ENCODE assay signal across 8 mouse cellular contexts in the genomic region with DNA sequence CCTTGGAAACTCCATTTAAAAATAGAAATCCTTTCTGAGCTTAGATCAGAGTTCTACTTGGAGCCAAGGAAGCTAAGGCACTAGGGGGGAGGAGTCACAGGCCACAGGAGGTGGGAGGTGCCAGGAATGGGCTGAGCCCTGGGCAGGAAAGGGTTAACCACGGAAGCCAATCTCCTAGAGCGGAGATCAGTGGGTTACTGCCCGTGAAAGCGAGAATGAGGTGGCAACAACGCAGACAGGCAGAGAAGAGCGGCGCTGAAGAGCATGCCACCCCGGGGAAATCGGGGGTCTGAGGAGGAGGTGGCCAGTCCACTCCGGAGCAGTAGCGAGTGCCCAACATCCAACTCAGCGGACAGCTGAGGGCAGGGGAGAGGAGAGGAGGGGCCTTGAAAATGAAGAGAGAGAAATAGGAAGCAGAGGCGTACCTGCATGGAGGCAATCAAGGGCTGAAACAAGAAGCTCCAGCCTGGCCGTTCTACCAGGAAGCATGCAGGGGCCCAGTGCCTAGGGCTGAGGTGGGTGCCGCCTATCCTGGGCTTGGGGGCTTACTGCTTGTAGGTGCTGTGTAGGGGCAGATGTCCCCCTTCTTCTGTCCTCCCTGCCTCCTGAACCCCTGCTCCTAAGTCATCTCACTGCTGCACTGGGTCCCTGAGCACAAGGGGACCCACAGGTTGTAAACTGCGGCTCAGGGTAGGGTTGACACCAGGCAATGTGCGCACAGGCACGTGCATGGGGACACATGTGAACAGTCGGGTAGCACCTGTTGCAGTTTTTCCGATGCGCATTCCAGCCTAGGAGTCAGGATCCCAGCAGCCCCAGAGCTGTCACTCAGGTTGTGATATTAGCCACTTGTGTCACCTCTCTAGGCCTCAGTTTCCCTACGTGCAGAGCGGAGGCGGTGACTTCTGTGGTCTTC. TPM values are rescaled to one million over a fixed set of nuclear protein-coding genes. Genes with fewer than 3 reads are reported as not detected.
DNase-seq lines count a peak whose midpoint lies in the region; ATAC-seq and TF ChIP-seq lines count a peak whose summit lies in the region.

No protein-coding gene starts in this region.

- peak overlapping the region; percentile 53 for H3K4me2 ChIP-seq in midbrain, embryonic 13.5 days (replicated peaks)

- DNase-seq in kidney, adult 11 months = peak; percentile 51
- DNase-seq in kidney, postnatal 14 days = no peak
- DNase-seq in embryonic facial prominence, embryonic 10.5 days (ENCODE audit: low spot score) = peak; percentile 62
- peak; percentile 37 for DNase-seq in kidney, adult 18-20 months
- DNase-seq in cerebellum, adult 18-20 months = no peak
- no peak for DNase-seq in right cerebral cortex, postnatal 25 days
- no peak for DNase-seq in layer of hippocampus, adult 2 months (ENCODE audit: low spot score in 2 of 2)

- H3K4me1 ChIP-seq in embryonic facial prominence, embryonic 10.5 days = peaks cover 57% of the 10 kb centered on the region
- H3K4me1 ChIP-seq in midbrain, embryonic 13.5 days (replicated peaks) = peaks cover 44% of the 10 kb centered on the region

- H3K9ac ChIP-seq in midbrain, embryonic 13.5 days (replicated peaks) = peak overlapping the region; percentile 40

- H3K9me3 ChIP-seq in embryonic facial prominence, embryonic 10.5 days = no peaks in the 10 kb centered on the region
- H3K9me3 ChIP-seq in midbrain, embryonic 13.5 days = no peaks in the 10 kb centered on the region

- peak overlapping the region; percentile 50 for H3K4me3 ChIP-seq in embryonic facial prominence, embryonic 10.5 days
- peak overlapping the region; percentile 26 for H3K4me3 ChIP-seq in midbrain, embryonic 13.5 days (replicated peaks)
- H3K4me3 ChIP-seq in layer of hippocampus, adult 2 months = no peak overlapping the region

- H3K27me3 ChIP-seq in embryonic facial prominence, embryonic 10.5 days (replicated peaks; ENCODE audit: low read depth, poor library complexity, severe bottlenecking) = peaks cover 66% of the 10 kb centered on the region
- peaks cover 56% of the 10 kb centered on the region for H3K27me3 ChIP-seq in midbrain, embryonic 13.5 days

- WGBS in embryonic facial prominence, embryonic 10.5 days = 23% methylated on average over 24 of the region's 24 CpGs
- 24% methylated on average over 24 of the region's 24 CpGs for WGBS in midbrain, embryonic 13.5 days

- H3K27ac ChIP-seq in embryonic facial prominence, embryonic 10.5 days (replicated peaks) = no peak overlapping the region
- no peak overlapping the region for H3K27ac ChIP-seq in midbrain, embryonic 13.5 days
- H3K27ac ChIP-seq in layer of hippocampus, adult 2 months = no peak overlapping the region

- ATAC-seq in midbrain, embryonic 13.5 days = no peak

- H3K36me3 ChIP-seq in embryonic facial prominence, embryonic 10.5 days (replicated peaks) = peaks cover 18% of the 10 kb centered on the region
- peaks cover 10% of the 10 kb centered on the region for H3K36me3 ChIP-seq in midbrain, embryonic 13.5 days

- TF ChIP-seq CTCF in layer of hippocampus, adult 2 months (conservative IDR thresholded peaks at IDR 0.05) = no peak

RNA-seq across cellular contexts. Expression of a gene that starts 0.9 kb away (rescaled TPM):
- not detected in 2 replicates for polyA plus RNA-seq in embryonic facial prominence, embryonic 10.5 days (2016; fragmentation: Nextera tagmentation; extraction: Ambion mirVana)
- polyA plus RNA-seq in midbrain, embryonic 13.5 days (2015; fragmentation: Nextera tagmentation; extraction: Ambion mirVana) = not detected in 2 replicates
- total RNA-seq in layer of hippocampus, adult 2 months (2021) = under 1 TPM in 1 of 2 experiments, not detected in 1; 0.39 TPM

RNA-seq across cellular contexts. Expression of a gene that starts 12.5 kb away (rescaled TPM):
- polyA plus RNA-seq in embryonic facial prominence, embryonic 10.5 days (2016; fragmentation: Nextera tagmentation; extraction: Ambion mirVana) = 371 and 392 TPM in 2 replicates
- polyA plus RNA-seq in midbrain, embryonic 13.5 days (2015; fragmentation: Nextera tagmentation; extraction: Ambion mirVana) = 329 and 351 TPM in 2 replicates
- total RNA-seq in layer of hippocampus, adult 2 months (2021) = 10 to 100 TPM; 86.3 to 89.0 TPM

RNA-seq across cellular contexts. Expression of a gene that starts 21.9 kb away (rescaled TPM):
- 57.7 and 61.8 TPM in 2 replicates for polyA plus RNA-seq in embryonic facial prominence, embryonic 10.5 days (2016; fragmentation: Nextera tagmentation; extraction: Ambion mirVana)
- polyA plus RNA-seq in midbrain, embryonic 13.5 days (2015; fragmentation: Nextera tagmentation; extraction: Ambion mirVana) = 52.6 and 56.4 TPM in 2 replicates
- 10 to 100 TPM; 17.4 to 19.5 TPM for total RNA-seq in layer of hippocampus, adult 2 months (2021)

RNA-seq across cellular contexts. Expression of a gene that starts 34.2 kb away (rescaled TPM):
- 280 and 287 TPM in 2 replicates for polyA plus RNA-seq in embryonic facial prominence, embryonic 10.5 days (2016; fragmentation: Nextera tagmentation; extraction: Ambion mirVana)
- polyA plus RNA-seq in midbrain, embryonic 13.5 days (2015; fragmentation: Nextera tagmentation; extraction: Ambion mirVana) = 180 and 186 TPM in 2 replicates
- total RNA-seq in layer of hippocampus, adult 2 months (2021) = 10 to 100 TPM; 68.9 to 69.5 TPM

Comparison
In these comparisons a context has a peak if more than half of its experiments do, and no peak if none do; other contexts are left out.
1. DNase-seq: peak in kidney, adult 11 months (single experiment), embryonic facial prominence, embryonic 10.5 days (single experiment) and kidney, adult 18-20 months (single experiment); none in kidney, postnatal 14 days (single experiment), cerebellum, adult 18-20 months (0 of 2), right cerebral cortex, postnatal 25 days (single experiment) and layer of hippocampus, adult 2 months (0 of 2).